Mouse (Mus musculus) ovary, adult 18-20 months (tissue): ENCODE measurements around the gene Kcns3.
"Not testable (repeated sequence)": the region's sequence is repeated elsewhere in the genome, so short reads cannot be mapped to it uniquely, and the experiment has no call there.

Source experiments
- DNase-seq: peaks from one replicate; pipeline ENCODE4 v3.0.0; 2022; ENCODE audit warnings: low spot score, mixed read lengths

Kcns3 gene

DNA sequence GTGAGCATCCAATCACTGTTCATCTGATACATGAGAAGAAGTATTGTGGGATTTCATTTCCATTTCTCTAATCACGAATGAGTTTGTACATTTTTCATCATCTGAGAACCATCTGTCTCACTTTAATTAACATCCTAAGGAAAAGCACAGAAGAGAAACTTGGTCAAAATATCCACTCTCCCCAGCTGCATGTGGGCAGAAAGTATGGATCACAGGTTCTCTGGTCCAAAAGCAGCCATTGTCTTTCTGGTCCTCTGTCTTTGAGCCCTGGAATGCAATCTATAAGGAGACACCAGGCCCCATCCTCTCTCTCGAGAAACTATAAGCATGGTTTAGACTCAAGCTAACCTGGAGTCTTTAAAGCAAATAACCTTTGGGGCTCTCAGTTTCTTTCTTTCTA, 79.8 kb downstream of the Kcns3 start:
- DNase-seq, result no peak

DNA sequence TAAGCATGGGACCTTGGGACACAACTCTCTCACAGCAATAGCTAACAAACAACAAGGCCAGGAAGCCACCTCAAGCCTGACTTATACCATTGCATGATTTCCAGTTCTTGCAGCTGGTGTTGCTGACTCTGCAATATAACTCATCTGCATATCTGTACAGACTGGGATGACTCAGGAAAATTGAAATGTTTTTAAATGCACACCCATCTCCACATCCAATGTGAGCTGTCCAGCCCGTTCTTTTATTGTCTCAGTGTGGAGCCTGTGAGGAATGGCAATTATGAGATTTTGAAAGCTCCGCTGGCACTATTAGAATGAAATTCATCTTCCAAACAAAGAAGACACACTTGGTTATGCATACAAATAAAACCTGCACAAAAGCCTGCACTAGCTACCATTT, 84.0 kb downstream of the Kcns3 start:
- DNase-seq, result no peak

DNA sequence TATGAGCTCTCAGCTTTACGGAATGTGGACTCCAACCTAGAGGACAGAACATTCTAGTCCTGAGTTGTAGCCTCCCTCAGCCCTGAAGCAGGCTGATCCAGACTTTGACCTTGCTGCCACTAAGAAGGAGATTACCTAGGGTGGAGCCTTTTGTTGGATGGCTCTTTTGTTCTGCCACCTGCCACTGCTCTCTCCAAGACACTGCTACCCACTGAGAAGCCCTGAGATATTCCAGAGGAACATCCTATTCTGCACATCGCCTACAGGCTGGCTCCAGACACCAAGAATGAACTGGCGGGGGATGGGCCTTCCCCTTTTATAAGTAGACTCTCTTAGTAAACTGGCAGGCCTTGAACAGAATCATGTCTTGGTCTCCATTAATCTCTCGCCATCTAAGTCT, 98.2 kb downstream of the Kcns3 start:
- not testable (repeated sequence) for DNase-seq

DNA sequence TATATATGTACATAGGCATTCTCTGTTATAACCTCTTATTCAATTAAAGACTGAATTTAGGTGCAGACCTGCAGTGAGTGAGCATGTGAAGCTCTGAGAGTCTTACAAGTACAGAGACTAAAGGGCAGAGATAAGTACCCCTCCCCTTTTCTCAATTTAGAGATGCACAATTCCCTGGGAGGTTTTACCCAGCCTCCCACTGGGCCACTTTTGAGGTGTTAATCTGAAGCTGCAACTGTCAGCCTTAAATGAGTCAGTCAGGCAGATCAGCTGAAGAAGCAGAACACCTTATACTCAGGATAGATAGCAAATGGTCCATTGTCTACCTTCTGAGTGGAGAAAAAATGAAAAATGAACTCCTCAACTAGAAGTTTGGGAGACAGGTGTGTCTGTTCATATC, 109.0 kb downstream of the Kcns3 start:
- no peak for DNase-seq
